Mouse (Mus musculus) Muller cell, postnatal 12 days (primary cell): ENCODE data around the gene Dnajc11.
A peak's percentile ranks its signal among the peaks of the same experiment; 100 is the strongest.

Source experiments
- DNase-seq: peaks from one replicate; pipeline ENCODE4 v3.0.0-alpha.2; 2015; ENCODE audit errors: inconsistent ontology term

Dnajc11 gene

GRCm38 (mm10) chr4:151932576-151933504 is 651 bp upstream of the Dnajc11 start:
- DNase-seq, result no peak

- peak; percentile 4 for DNase-seq
These were observed 703 bp downstream of the Dnajc11 start for GRCm38 (mm10) chr4:151934215-151934572.

- no peak for DNase-seq
These were observed 4.0 kb downstream of the Dnajc11 start for GRCm38 (mm10) chr4:151937441-151937840.

GRCm38 (mm10) chr4:151938089-151938488 is 4.6 kb downstream of the Dnajc11 start:
- DNase-seq, result no peak

- no peak for DNase-seq
These were observed 12.7 kb downstream of the Dnajc11 start for GRCm38 (mm10) chr4:151946211-151946610.

- DNase-seq, result no peak
These were observed 15.3 kb downstream of the Dnajc11 start for GRCm38 (mm10) chr4:151948497-151949471.

GRCm38 (mm10) chr4:151953209-151953608 is 19.7 kb downstream of the Dnajc11 start:
- DNase-seq, result no peak

- DNase-seq, result no peak
These were observed 22.3 kb downstream of the Dnajc11 start for GRCm38 (mm10) chr4:151955791-151956190.

GRCm38 (mm10) chr4:151957584-151958315 is 24.3 kb downstream of the Dnajc11 start:
- no peak for DNase-seq

GRCm38 (mm10) chr4:151959849-151960512 is 26.5 kb downstream of the Dnajc11 start:
- DNase-seq, result no peak

GRCm38 (mm10) chr4:151960513-151960854 is 27.0 kb downstream of the Dnajc11 start:
- peak; percentile 6 for DNase-seq

- no peak for DNase-seq
These were observed 29.3 kb downstream of the Dnajc11 start for GRCm38 (mm10) chr4:151962817-151963216.

- no peak for DNase-seq
These were observed 34.9 kb downstream of the Dnajc11 start for GRCm38 (mm10) chr4:151968204-151968921.

GRCm38 (mm10) chr4:151972221-151972967 is 38.9 kb downstream of the Dnajc11 start:
- DNase-seq, result no peak

- DNase-seq, result no peak
These were observed 42.0 kb downstream of the Dnajc11 start for GRCm38 (mm10) chr4:151975441-151975840.

- DNase-seq, result peak; percentile 62
These were observed 44.3 kb downstream of the Dnajc11 start for GRCm38 (mm10) chr4:151977748-151978147.

GRCm38 (mm10) chr4:151980699-151981098 is 47.2 kb downstream of the Dnajc11 start:
- no peak for DNase-seq

GRCm38 (mm10) chr4:151981363-151981762 is 47.9 kb downstream of the Dnajc11 start:
- peak; percentile 70 for DNase-seq

- DNase-seq, result no peak
These were observed 49.6 kb downstream of the Dnajc11 start for GRCm38 (mm10) chr4:151983043-151983442.

GRCm38 (mm10) chr4:151983560-151983959 is 50.1 kb downstream of the Dnajc11 start:
- no peak for DNase-seq
